ENCODE assay signal across 9 mouse cellular contexts in the genomic region with DNA sequence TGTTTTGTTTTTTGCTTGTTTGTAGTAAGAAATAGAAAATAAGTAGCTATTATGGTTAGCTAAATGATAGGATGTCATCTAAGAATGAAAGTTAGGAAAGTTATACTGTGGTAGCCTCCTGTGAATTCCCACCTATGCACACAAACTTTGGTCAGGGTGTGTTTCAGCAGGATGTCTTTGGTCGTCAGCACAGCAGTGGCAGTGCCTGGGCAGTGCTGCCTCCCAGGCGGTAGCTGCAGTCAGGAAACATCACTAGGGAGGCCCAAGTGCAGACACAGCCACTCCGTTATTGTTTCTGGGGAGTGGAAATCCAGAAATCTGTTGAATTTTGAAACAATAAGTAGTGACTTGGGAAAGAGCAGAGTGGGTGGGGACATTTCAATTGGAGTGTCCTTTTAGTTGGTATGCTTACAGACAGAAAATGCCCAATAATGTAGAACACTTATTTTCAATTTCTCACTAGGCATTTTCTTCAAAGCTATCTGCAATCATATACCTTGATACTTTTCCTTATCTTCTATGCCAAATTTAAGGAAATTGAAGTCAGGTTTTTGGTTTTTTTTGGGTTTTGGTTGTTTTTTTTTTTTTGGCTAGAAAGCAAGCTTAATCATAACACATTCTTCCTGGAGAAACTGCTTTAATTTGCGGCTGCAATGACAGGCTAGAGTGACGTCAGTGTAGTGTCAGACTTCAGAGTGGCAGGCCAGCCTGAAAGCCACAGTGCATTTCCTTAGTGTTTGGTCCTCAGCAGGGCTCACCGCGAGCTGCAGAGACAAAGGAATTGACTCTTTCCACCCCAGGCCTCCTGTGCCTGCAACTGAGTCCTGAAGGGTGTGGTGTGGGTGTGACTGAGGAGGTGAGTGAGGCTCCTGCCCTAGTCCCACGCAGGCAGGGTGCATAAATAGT.
DNase-seq lines count a peak whose midpoint lies in the region; ATAC-seq and TF ChIP-seq lines count a peak whose summit lies in the region.
"Had no signal": no experiment of that assay in that cellular context is flagged by ENCODE, and none has a peak within 500 bp of the region (broad histone marks: within the 10 kb centered on the region; RNA-seq: fewer than 3 reads in every experiment).

No protein-coding gene starts in this region.

- H3K4me3 ChIP-seq in heart, postnatal 0 days (ENCODE audit: low read depth, low read length) = peak overlapping the region; percentile 25
- no peak overlapping the region for H3K4me3 ChIP-seq in limb, embryonic 10.5 days
- H3K4me3 ChIP-seq: liver, embryonic 13.5 days had no signal

- WGBS in heart, postnatal 0 days = 12% methylated on average over 8 of the region's 8 CpGs
- 24% methylated on average over 8 of the region's 8 CpGs for WGBS in limb, embryonic 10.5 days

- H3K4me1 ChIP-seq in heart, postnatal 0 days (ENCODE audit: control insufficient read depth, insufficient read depth) = peaks cover 20% of the 10 kb centered on the region
- peaks cover 63% of the 10 kb centered on the region for H3K4me1 ChIP-seq in limb, embryonic 10.5 days

- H3K4me2 ChIP-seq in heart, postnatal 0 days (ENCODE audit: low read depth, low read length) = peak overlapping the region; percentile 56
- H3K4me2 ChIP-seq: liver, embryonic 13.5 days had no signal

- intact Hi-C loops in heart, postnatal 25 days (cut with DNase I) = loop anchor here (5.0 kb wide), 1 partner anchor 37 kb away; no protein-coding TSS in a partner anchor

- no peak for TF ChIP-seq CTCF in heart, postnatal 0 days (IDR thresholded peaks at IDR 0.05; ENCODE audit: low read depth)

- peak; percentile 94 for DNase-seq in heart, adult 11 months
- no peak for DNase-seq in heart, postnatal 25 days (ENCODE audit: low spot score)
- DNase-seq in embryo, embryonic 10 days (ENCODE audit: low spot score) = peak; percentile 77
- DNase-seq in heart, postnatal 0 days (ENCODE audit: low spot score) = peak; percentile 37
- DNase-seq in limb, embryonic 10.5 days (ENCODE audit: low spot score) = no peak
- DNase-seq in naive thymus-derived CD4-positive, alpha-beta T cell, adult 2 months (ENCODE audit: low read depth) = peak; percentile 84
- DNase-seq in urinary bladder, postnatal 10 days (ENCODE audit: low spot score) = no peak
- no peak for DNase-seq in testis, postnatal 14 days (ENCODE audit: low spot score)
- DNase-seq: liver, embryonic 13.5 days had no signal

- peak overlapping the region; percentile 42 for H3K9ac ChIP-seq in heart, postnatal 0 days (replicated peaks; ENCODE audit: low read depth, low read length)
- H3K9ac ChIP-seq: liver, embryonic 13.5 days had no signal

- H3K27ac ChIP-seq in heart, postnatal 0 days (ENCODE audit: low read depth) = peak overlapping the region; percentile 82
- H3K27ac ChIP-seq in limb, embryonic 10.5 days = peak overlapping the region; percentile 83
- H3K27ac ChIP-seq: liver, embryonic 13.5 days had no signal

- TF ChIP-seq EP300 in heart, postnatal 0 days (IDR thresholded peaks at IDR 0.05; ENCODE audit: low read depth) = no peak

- peak; percentile 53 for ATAC-seq in heart, postnatal 0 days (ENCODE audit: insufficient read depth, low read depth)

- no peaks in the 10 kb centered on the region for H3K27me3 ChIP-seq in heart, postnatal 0 days (ENCODE audit: control insufficient read depth, insufficient read depth, low read length)
- H3K27me3 ChIP-seq in limb, embryonic 10.5 days (ENCODE audit: low read depth, poor library complexity, severe bottlenecking) = no peaks in the 10 kb centered on the region
- H3K27me3 ChIP-seq: liver, embryonic 13.5 days had no signal

- H3K36me3 ChIP-seq in heart, postnatal 0 days (replicated peaks; ENCODE audit: control insufficient read depth, insufficient read depth, low read length) = no peaks in the 10 kb centered on the region
- H3K36me3 ChIP-seq in limb, embryonic 10.5 days = no peaks in the 10 kb centered on the region
- H3K36me3 ChIP-seq: liver, embryonic 13.5 days had no signal

- no peaks in the 10 kb centered on the region for H3K9me3 ChIP-seq in heart, postnatal 0 days (replicated peaks; ENCODE audit: control insufficient read depth, low read length)
- no peaks in the 10 kb centered on the region for H3K9me3 ChIP-seq in limb, embryonic 10.5 days (replicated peaks)
- H3K9me3 ChIP-seq: liver, embryonic 13.5 days had no signal

Comparison
In these comparisons a context has a peak if more than half of its experiments do, and no peak if none do; other contexts are left out.
1. DNase-seq: peak in heart, adult 11 months (single experiment), embryo, embryonic 10 days (single experiment), heart, postnatal 0 days (single experiment) and naive thymus-derived CD4-positive, alpha-beta T cell, adult 2 months (single experiment); none in heart, postnatal 25 days (single experiment), limb, embryonic 10.5 days (single experiment), urinary bladder, postnatal 10 days (single experiment) and testis, postnatal 14 days (single experiment).